Mouse (Mus musculus): ENCODE data around the gene Crtc2. TPM values are rescaled to one million over a fixed set of nuclear protein-coding genes. Genes with fewer than 3 reads are reported as not detected.

Crtc2 gene
- total RNA-seq, 4 experiments from 2014 or later, result 15.3 to 21.7 (median 16.5) TPM

- no peak for DNase-seq (ENCODE audit: low spot score in 2 of 2)
These were observed 51.8 kb downstream of the Crtc2 start for GRCm38 (mm10) chr3:90305801-90306200.

GRCm38 (mm10) chr3:90309589-90309988 lies 55.6 kb downstream of the Crtc2 start:
- no peak for DNase-seq (ENCODE audit: low spot score in 2 of 2)

GRCm38 (mm10) chr3:90313367-90313766 lies 59.4 kb downstream of the Crtc2 start:
- no peak for DNase-seq (ENCODE audit: low spot score in 2 of 2)

Small RNAs within 50 kb of the gene (microRNA-seq; reads per million reads assigned to microRNA genes)
- gene Mir7012, result not detected

Other genes with a start within 250 kb of the Crtc2 start
- 100 to 1,000 TPM in 3 of 4 experiments, 10 to 100 TPM in 1; 99.6 to 117 (median 106) TPM for gene 4933434E20Rik, start 202.5 kb upstream of the Crtc2 start, total RNA-seq (2022)
- 10 to 100 TPM; 77.3 to 99.8 (median 88.6) TPM for gene Ubap2l, start 201.5 kb upstream of the Crtc2 start, total RNA-seq (2022)
- 100 to 1,000 TPM; 385 to 462 (median 429) TPM for gene Tpm3, start 181.5 kb upstream of the Crtc2 start, total RNA-seq (2022)
- gene Nup210l, start 150.0 kb upstream of the Crtc2 start, total RNA-seq (2022), result under 1 TPM in 2 of 4 experiments, not detected in 2; 0.05 to 0.10 TPM
- gene Rps27, start 40.5 kb upstream of the Crtc2 start, total RNA-seq (2022), result 1,000 to 10,000 TPM; 1,066 to 1,242 (median 1,083) TPM
- 10 to 100 TPM in 1 of 4 experiments, 1 to 10 TPM in 3; 5.7 to 11.6 (median 8.8) TPM for gene Rab13, start 40.5 kb upstream of the Crtc2 start, total RNA-seq (2022)
- gene Jtb, start 22.6 kb upstream of the Crtc2 start, total RNA-seq (2022), result 10 to 100 TPM; 67.8 to 75.4 (median 71.8) TPM
- not detected for gene Creb3l4, start 10.7 kb upstream of the Crtc2 start, total RNA-seq (2022)
- gene Slc39a1, start 6.0 kb upstream of the Crtc2 start, total RNA-seq (2022), result 10 to 100 TPM; 37.8 to 46.4 (median 43.6) TPM
- gene Dennd4b, start 11.0 kb downstream of the Crtc2 start, total RNA-seq (2022), result 100 to 1,000 TPM in 1 of 4 experiments, 10 to 100 TPM in 3; 76.0 to 106 (median 85.8) TPM
- gene Gatad2b, start 39.0 kb downstream of the Crtc2 start, total RNA-seq (2022), result 10 to 100 TPM; 55.0 to 69.8 (median 62.6) TPM
- gene Slc27a3, start 135.8 kb downstream of the Crtc2 start, total RNA-seq (2022), result 1 to 10 TPM in 2 of 4 experiments, under 1 TPM in 2; 0.65 to 1.1 (median 0.96) TPM
- gene Ints3, start 179.5 kb downstream of the Crtc2 start, total RNA-seq (2022), result 10 to 100 TPM; 14.0 to 16.8 (median 14.8) TPM
- gene Npr1, start 211.7 kb downstream of the Crtc2 start, total RNA-seq (2022), result 1 to 10 TPM; 3.8 to 6.9 (median 6.1) TPM
- 10 to 100 TPM; 24.4 to 33.4 (median 26.9) TPM for gene Ilf2, start 222.0 kb downstream of the Crtc2 start, total RNA-seq (2022)
- 10 to 100 TPM; 77.7 to 93.9 (median 78.5) TPM for gene Snapin, start 236.9 kb downstream of the Crtc2 start, total RNA-seq (2022)

Measured in gastrocnemius, adult 8-10 months (tissue).